Mouse (Mus musculus) midbrain, postnatal 0 days (tissue): ENCODE measurements at regions not wholly inside any gene's neighbourhood (a gene's known extent, or its start where the extent isn't known, plus 50 kb on each side); places are given as distances from the start of the nearest gene placed in this dataset.

Experiments
- ATAC-seq: fragments of 200-750 bp; cut with Nextera tagmentation; 2 replicates; pipeline ENCODE4 v1.8.0; 2017; ENCODE audit warnings: moderate number of reproducible peaks, mild to moderate bottlenecking, moderate TSS enrichment, moderate library complexity; ENCODE audit not compliant: low FRiP score
- DNase-seq: peaks from one replicate; pipeline ENCODE4 v3.0.0-alpha.2; 2015; ENCODE audit warnings: low spot score
- H3K27ac ChIP-seq: fragments of 300-500 bp; sonication (generic); 2 replicates; pipeline ENCODE4 v1.5.1; 2014; ENCODE audit warnings: low read depth, mild to moderate bottlenecking, low read length, mixed read lengths
- H3K27me3 ChIP-seq: fragments of 300-500 bp; sonication (generic); 2 replicates; pipeline ENCODE4 v1.6.1; 2014; ENCODE audit warnings: low read length, control low read depth, mixed read lengths; ENCODE audit not compliant: insufficient read depth
- H3K36me3 ChIP-seq: fragments of 300-500 bp; sonication (generic); 2 replicates; pipeline ENCODE4 v1.6.1; 2014; ENCODE audit warnings: low read length, control low read depth, mixed read lengths; ENCODE audit not compliant: insufficient read depth
- H3K4me1 ChIP-seq: fragments of 300-500 bp; sonication (generic); 2 replicates; pipeline ENCODE4 v1.6.1; 2014; ENCODE audit warnings: mild to moderate bottlenecking, control low read depth, antibody characterized with exemption, low read length, mixed read lengths; ENCODE audit not compliant: insufficient read depth
- H3K4me2 ChIP-seq: fragments of 300-500 bp; sonication (generic); 2 replicates; pipeline ENCODE4 v1.6.1; 2014; ENCODE audit warnings: low read depth, mild to moderate bottlenecking, low read length, mixed read lengths; ENCODE audit not compliant: poor library complexity, severe bottlenecking
- H3K4me3 ChIP-seq: fragments of 300-500 bp; sonication (generic); 2 replicates; pipeline ENCODE4 v1.5.1; 2014; ENCODE audit warnings: low read depth, mild to moderate bottlenecking, low read length, moderate library complexity
- H3K9ac ChIP-seq: fragments of 300-500 bp; sonication (generic); replicated peaks from 2 replicates; pipeline ENCODE4 v1.6.1; 2014; ENCODE audit warnings: mild to moderate bottlenecking, low read length, moderate library complexity, mixed read lengths; ENCODE audit not compliant: poor library complexity, severe bottlenecking
- H3K9me3 ChIP-seq: fragments of 300-500 bp; sonication (generic); 2 replicates; pipeline ENCODE4 v1.6.1; 2016; ENCODE audit warnings: low read length, control low read depth
- CTCF ChIP-seq: IDR thresholded peaks from 2 replicates; pipeline ENCODE4 v1.5.1; 2016; ENCODE audit warnings: antibody characterized with exemption, mild to moderate bottlenecking
- WGBS: fragments of 180-500 bp; shearing (Covaris S2); extraction: QIAGEN DNeasy Blood & Tissue Kit; methylation state at CpG from one replicate; pipeline ENCODE4 v1.1.7; 2014; 5-methylcytosine and 5-hydroxymethylcytosine counted together

DNA sequence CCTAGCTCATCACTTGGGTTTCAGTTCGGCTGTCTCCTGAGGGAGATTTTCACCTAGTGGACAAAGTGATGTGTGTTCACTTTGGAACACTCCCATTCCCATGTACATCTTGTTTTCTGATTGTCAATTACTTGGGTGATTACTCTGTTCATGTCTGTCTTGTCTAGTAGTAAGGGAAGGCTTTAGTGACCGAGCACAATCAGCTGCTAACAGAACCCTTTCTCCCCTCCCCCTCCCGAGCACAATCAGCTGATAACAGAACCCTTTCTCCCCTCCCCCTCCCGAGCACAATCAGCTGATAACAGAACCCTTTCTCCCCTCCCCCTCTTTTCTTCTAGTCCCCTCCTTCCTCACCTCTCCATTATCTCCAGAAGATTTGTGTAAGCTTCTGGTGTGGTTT is 79.6 kb upstream of the Plppr4 start:
- Histone ChIP-seq H3K4me2 (no peak overlapping the region), H3K9ac (no peak overlapping the region), H3K36me3 (no peaks in the 10 kb centered on the region), H3K27me3 (no peaks in the 10 kb centered on the region), H3K27ac (no peak overlapping the region), H3K9me3 (no peaks in the 10 kb centered on the region), H3K4me3 (no peak overlapping the region), H3K4me1 (no peaks in the 10 kb centered on the region)
- 57% methylated on average over 4 of the region's 4 CpGs for WGBS
- DNase-seq: no peak
- peak; percentile 12; the same call in 1 of the 2 replicates for TF ChIP-seq CTCF
- ATAC-seq: no peak

- Histone ChIP-seq H3K27me3 (no peaks in the 10 kb centered on the region), H3K4me2 (no peak overlapping the region), H3K4me1 (no peaks in the 10 kb centered on the region), H3K4me3 (no peak overlapping the region), H3K9me3 (no peaks in the 10 kb centered on the region), H3K36me3 (no peaks in the 10 kb centered on the region), H3K27ac (0 out of 2 replicates have a peak overlapping the region, but pooled peaks have one; percentile 43), H3K9ac (no peak overlapping the region)
- DNase-seq: peak; percentile 91
- TF ChIP-seq CTCF: peak; percentile 97
- ATAC-seq: peak; percentile 92
- WGBS: 12% methylated on average over 11 of the region's 11 CpGs
Measured at GRCm38 (mm10) chr3:117438473-117439114, 77.9 kb upstream of the Plppr4 start.

- DNase-seq: peak; percentile 59
- 71% methylated on average over 1 of the region's 1 CpGs for WGBS
- no peak overlapping the region for H3K4me3 ChIP-seq
- H3K36me3 ChIP-seq: no peaks in the 10 kb centered on the region
- TF ChIP-seq CTCF: no peak
- H3K27ac ChIP-seq: no peak overlapping the region
- no peaks in the 10 kb centered on the region for H3K4me1 ChIP-seq
- no peaks in the 10 kb centered on the region for H3K9me3 ChIP-seq
- ATAC-seq: no peak; the same call in 1 of the 2 replicates
- H3K4me2 ChIP-seq: no peak overlapping the region
- no peak overlapping the region for H3K9ac ChIP-seq
- H3K27me3 ChIP-seq: no peaks in the 10 kb centered on the region
Measured at GRCm38 (mm10) chr3:117424526-117424925, 63.9 kb upstream of the Plppr4 start.

DNA sequence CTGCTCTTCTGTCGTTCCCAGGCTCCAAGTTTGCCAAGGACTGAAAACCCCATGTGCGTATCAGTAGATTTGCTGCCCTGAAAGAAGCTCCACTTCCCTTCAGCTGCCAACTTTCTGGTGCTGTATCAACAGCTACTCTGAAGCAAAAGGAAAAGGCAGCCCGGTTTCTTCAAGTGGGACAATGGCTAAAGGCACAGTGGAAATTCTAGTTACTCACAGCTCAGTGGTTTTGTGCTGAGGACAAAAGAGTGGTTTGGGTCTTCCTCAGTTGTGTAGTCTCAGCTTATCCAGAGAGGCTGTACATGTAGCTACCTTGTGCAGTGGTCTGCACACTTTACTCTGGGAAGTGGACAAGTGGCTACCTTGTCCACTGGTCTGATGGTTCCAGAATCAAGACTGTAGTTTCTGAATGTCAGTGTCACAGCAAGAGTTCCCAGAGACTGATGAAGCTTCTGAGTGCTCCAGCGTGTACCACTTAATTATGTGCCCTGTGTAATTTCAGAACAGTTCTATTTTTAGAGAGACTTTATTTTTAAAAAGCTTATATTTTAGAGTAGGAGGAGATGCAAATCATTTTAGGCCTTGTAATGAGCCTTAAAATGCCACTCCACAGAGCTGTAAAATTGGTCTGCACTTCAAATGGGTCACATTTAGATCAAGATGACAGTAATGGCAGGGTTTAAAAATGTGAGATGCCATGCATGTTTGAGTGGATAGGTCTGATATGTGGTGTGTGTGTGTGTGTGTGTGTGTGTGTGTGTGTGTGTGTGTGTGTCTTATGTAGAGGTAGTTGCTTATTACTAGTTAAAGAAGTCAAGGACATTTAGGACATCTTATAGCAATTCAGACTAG is 52.4 kb upstream of the Plppr4 start:
- Histone ChIP-seq H3K27ac (no peak overlapping the region), H3K27me3 (no peaks in the 10 kb centered on the region), H3K9ac (no peak overlapping the region), H3K4me2 (no peak overlapping the region), H3K9me3 (no peaks in the 10 kb centered on the region), H3K4me3 (no peak overlapping the region), H3K4me1 (no peaks in the 10 kb centered on the region), H3K36me3 (no peaks in the 10 kb centered on the region)
- no peak for TF ChIP-seq CTCF
- DNase-seq (no peak), ATAC-seq (no peak)
- WGBS: 72% methylated on average over 4 of the region's 4 CpGs
